Mouse (Mus musculus) macrophage (primary cell): Measurements from ENCODE around the gene Scimp. TPM values are rescaled to one million over a fixed set of nuclear protein-coding genes. Genes with fewer than 3 reads are reported as not detected.

ENCODE experiments used
- H3K27ac ChIP-seq: fragments of 350-480 bp; formaldehyde crosslinking; 2 replicates; pipeline ENCODE4 v1.9.0; 2021
- H3K36me3 ChIP-seq: fragments of 350-480 bp; formaldehyde crosslinking; 2 replicates; pipeline ENCODE4 v1.9.0; 2021; ENCODE audit errors: inconsistent target
- H3K4me3 ChIP-seq: fragments of 350-480 bp; formaldehyde crosslinking; 2 replicates; pipeline ENCODE4 v1.9.0; 2021; ENCODE audit errors: inconsistent target
- H3K79me2 ChIP-seq: fragments of 350-480 bp; formaldehyde crosslinking; 2 replicates; pipeline ENCODE4 v1.9.0; 2021; ENCODE audit errors: inconsistent target
- WGBS: methylation state at CpG from one replicate; pipeline ENCODE4 v1.1.7; 2026; ENCODE audit warnings: inconsistent platforms; ENCODE audit not compliant: missing documents; 5-methylcytosine and 5-hydroxymethylcytosine counted together
- polyA plus RNA-seq: library from polyadenylated mRNA; stranded (reverse); fragments of 250-400 nt; gene quantifications from 3 replicates; pipeline ENCODE4 v1.2.4, GENCODE M21; 2018; ENCODE audit warnings: inconsistent platforms

Scimp gene
- polyA plus RNA-seq, 1 experiment from 2014 or later, result 1.2 TPM

DNA sequence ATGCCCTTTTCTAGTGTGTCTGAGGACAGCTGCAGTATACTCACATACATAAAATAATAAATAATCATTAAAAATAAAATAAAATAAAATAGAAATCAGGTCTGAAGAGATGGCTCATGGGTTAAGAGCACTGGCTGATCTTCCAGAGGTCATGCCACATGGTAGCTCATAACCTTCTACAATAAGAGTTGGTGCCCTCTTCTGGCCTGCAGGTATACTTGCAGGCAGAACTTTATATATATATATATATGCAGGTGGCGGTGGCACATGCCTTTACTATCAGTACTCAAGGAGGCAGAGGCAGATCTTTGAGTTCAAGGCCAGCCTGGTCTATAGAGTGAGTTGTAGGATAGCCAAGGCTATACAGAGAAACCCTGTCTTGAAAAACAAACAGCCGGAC, 13.8 kb upstream of the Scimp start:
- 100% methylated on average over 1 of the region's 2 CpGs for WGBS
- H3K4me3 ChIP-seq, result no peak overlapping the region
- H3K27ac ChIP-seq, result no peak overlapping the region

DNA sequence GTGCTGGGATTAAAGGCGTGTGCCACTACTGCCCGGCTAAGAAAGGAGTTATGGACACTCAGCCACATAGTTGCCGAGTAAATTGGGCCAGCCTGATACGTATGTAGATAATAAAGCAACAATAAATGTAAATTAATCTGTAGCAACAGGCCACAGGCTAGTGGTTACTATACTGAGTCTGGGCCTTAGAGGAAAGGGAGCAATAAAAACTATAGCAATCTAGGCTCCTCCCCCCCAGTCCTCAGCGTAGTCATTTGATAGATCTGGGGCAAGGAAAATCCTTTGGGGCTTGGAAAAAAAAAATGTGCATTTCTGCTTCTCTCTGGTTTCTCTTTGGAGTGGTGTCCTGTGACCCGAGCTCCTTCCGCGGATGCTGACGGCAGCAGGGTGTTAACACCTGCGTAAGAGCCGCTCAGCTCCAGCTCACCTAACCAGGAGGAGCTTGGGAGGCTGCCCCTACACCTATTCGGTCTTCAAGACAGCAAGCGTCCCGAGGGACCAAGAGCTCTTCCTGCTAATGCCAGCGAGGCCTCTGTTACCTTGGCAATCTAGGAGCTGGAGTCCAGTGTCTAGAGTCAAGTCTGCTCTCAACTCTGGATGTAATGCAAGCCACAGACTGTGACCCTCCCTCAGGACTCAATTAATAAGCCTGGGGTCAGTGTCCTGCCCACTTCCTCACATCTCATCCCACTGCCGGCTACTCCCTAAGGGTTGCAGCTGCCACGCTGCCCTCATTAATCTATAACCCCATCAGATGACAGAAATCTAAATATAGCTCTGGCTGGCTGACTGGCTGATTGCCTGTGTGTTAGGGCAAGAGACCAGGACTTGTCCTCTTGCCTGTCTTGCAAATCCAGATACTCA, 9.6 kb upstream of the Scimp start:
- WGBS, result 81% methylated on average over 17 of the region's 17 CpGs
- H3K4me3 ChIP-seq, result no peak overlapping the region
- H3K79me2 ChIP-seq, result no peaks in the 10 kb centered on the region
- no peaks in the 10 kb centered on the region for H3K36me3 ChIP-seq
- H3K27ac ChIP-seq, result no peak overlapping the region

More for the DNA sequence above, 13.8 kb upstream of the Scimp start:
- no peaks in the 10 kb centered on the region for H3K36me3 ChIP-seq
- no peaks in the 10 kb centered on the region for H3K79me2 ChIP-seq

DNA sequence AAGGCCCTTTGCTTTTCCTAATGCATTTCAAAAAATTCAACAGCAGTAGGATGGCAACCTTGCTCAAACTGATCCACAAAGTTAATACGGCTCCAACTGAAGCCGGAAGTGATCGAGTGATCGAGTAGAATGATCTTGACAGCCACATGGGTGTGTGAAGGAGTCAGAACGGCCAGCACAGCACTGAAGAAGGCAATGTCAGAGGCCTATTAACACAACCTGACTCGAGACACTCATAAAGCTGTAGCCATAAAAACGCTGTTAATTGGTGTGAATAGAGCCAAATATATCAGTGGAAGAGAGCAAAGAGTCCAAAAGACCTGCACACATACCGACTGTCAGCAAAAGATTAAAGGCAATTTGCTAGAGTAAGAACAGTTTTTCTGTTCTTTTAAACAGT, 7.7 kb upstream of the Scimp start:
- H3K27ac ChIP-seq, result no peak overlapping the region
- 90% methylated on average over 8 of the region's 8 CpGs for WGBS
- H3K4me3 ChIP-seq, result no peak overlapping the region
- no peaks in the 10 kb centered on the region for H3K79me2 ChIP-seq
- H3K36me3 ChIP-seq, result no peaks in the 10 kb centered on the region

DNA sequence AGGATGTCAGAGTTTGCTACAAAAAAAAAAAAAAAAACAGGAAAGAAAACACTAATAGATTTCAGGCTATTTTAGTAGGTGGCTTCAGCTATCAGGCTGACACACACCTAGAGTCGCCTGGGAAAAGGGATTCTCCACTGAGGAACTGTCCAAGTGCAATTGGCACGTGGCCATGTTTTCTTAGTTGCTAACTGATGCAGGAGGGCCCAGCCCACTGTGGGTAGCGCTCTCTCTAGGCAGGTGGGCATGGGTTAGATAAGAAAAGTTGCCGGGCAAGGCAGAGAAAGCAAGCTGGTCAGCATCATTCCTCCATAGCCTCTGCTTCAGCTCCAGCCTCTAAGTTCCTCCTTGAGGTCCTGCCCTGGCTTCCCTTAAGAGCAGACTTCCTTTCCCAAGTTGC, 4.4 kb upstream of the Scimp start:
- no peak overlapping the region for H3K4me3 ChIP-seq
- H3K79me2 ChIP-seq, result no peaks in the 10 kb centered on the region
- H3K27ac ChIP-seq, result no peak overlapping the region
- 84% methylated on average over 4 of the region's 4 CpGs for WGBS
- H3K36me3 ChIP-seq, result no peaks in the 10 kb centered on the region

DNA sequence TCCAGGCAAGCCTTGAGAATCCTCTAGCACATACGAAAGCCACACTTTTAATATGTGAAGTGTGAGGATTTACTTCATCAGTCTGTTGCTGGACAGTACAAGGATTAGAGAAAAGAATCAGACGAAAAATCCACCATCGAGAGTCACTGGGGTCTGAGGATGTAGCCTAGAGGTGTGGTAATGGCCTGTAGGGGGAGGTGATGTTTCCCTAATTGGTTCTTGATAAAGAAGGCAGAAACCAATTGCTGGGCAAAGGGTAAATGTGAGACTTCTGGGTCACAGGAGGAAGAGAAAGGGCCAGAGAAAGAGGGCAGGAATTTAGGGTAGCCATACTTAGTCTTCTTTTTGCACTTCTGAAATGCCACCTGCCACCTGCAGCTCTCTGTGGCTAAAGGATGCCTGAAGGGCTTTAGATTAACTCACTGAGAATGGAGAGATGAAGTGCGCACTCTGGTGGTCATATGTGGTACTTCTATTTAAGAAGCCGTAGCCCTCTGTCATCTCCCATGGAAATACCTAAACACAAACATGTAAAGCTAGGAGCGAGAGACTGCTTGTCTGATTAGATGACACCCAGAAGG, 3.2 kb upstream of the Scimp start:
- 19% methylated on average over 6 of the region's 6 CpGs for WGBS
- Histone ChIP-seq H3K79me2 (no peaks in the 10 kb centered on the region), H3K4me3 (no peak overlapping the region), H3K36me3 (no peaks in the 10 kb centered on the region), H3K27ac (no peak overlapping the region)

DNA sequence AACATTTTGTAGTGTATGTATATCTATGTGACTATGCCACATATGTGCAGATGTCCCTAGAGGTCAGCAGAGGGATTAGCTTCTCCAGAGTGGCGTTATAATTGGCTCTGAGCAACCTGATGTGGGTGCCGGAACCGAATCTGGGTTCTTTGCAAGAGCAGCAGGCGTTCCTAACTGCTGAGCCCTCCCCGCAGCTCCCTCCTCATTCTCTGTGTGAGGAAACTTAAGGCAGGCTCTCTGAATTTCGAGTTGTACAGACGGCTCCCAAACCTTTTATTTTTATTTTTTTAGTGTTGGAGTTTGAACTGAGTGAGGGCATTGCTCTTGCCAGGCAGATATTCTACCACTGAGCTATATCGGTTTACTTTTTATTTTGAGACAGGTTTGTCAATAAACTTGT, 2.7 kb upstream of the Scimp start:
- Histone ChIP-seq H3K79me2 (no peaks in the 10 kb centered on the region), H3K36me3 (no peaks in the 10 kb centered on the region), H3K4me3 (no peak overlapping the region), H3K27ac (no peak overlapping the region)
- WGBS, result 96% methylated on average over 8 of the region's 8 CpGs

DNA sequence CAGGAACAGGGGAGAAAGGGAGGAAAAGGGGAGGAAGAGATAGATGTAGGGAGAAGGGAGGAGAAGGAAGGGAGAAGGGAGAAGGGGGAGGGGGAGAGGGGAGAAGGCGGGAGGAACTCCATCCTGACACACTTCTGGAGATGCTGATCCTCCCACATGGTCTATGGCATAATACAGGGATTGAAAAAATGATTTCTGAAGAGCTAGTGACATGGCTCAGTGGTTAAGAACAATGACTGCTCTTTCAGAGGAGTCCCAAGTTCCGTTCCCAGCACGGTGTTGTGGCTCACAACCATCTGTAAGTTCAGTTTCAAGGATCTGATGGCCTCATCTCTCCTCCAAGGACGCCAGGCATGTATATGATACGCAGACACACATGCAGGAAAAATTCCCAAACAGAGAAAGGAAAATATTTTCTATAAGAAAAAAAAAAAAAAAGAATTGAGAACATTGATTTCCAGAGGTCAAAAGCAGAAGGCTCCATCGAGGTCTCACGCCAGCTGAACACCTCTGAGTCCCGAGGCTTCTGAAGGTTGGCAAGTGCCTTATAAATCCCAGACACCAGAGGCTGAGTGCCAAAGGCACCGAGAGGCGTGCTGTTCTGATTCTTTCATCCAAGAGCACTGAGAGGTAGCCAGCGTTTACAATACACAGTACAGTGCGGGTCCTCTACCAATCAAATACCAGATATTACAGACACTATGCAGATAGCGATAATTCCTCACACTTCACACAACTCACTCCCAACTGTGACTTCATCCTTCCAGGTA, 730 bp downstream of the Scimp start:
- Histone ChIP-seq H3K79me2 (no peaks in the 10 kb centered on the region), H3K4me3 (no peak overlapping the region)
- 90% methylated on average over 13 of the region's 13 CpGs for WGBS

DNA sequence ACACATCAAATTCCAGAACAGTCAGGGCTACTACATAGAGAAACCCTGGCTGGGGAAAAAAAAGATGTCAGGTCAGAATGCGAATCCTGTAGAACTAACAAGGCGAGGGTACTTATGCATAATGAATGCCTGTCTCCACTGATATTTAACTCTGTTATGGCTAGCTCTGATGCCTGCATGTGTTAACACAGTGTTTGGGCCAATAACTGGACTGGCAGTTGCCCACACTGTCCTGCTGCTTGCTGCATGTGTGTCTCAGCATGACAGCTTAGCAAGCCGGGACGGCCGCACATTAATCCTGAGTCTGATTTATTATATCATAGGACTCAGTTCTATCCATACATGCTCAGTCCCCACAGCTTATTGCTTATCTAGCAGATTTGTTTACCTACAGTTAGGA, 1.3 kb downstream of the Scimp start:
- Histone ChIP-seq H3K27ac (no peak overlapping the region), H3K36me3 (no peaks in the 10 kb centered on the region), H3K4me3 (no peak overlapping the region), H3K79me2 (no peaks in the 10 kb centered on the region)
- WGBS, result 98% methylated on average over 5 of the region's 5 CpGs

More for the DNA sequence above, 730 bp downstream of the Scimp start:
- Histone ChIP-seq H3K27ac (no peak overlapping the region), H3K36me3 (no peaks in the 10 kb centered on the region)

DNA sequence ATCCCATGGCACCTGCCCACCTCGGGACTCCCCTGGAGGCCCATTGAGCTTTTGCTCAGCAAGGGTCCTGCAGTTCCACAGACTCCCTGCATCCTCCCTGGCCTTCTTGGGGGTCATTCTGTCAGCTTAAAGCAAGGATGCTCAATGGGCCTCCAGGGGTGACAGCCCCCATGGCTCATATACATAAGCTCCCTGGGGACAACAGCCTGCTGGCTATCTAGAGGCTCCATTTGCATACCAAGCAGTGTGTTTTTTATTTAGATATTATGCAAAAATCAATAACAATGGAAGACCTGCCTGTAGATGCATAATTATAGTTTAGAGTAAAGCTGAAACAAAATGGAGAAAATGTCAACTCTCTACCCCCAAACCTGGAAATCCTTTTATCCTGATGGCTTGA, 3.4 kb downstream of the Scimp start:
- no peak overlapping the region for H3K27ac ChIP-seq
- H3K36me3 ChIP-seq, result no peaks in the 10 kb centered on the region
- H3K4me3 ChIP-seq, result no peak overlapping the region
- no peaks in the 10 kb centered on the region for H3K79me2 ChIP-seq
- 80% methylated on average over 1 of the region's 1 CpGs for WGBS

DNA sequence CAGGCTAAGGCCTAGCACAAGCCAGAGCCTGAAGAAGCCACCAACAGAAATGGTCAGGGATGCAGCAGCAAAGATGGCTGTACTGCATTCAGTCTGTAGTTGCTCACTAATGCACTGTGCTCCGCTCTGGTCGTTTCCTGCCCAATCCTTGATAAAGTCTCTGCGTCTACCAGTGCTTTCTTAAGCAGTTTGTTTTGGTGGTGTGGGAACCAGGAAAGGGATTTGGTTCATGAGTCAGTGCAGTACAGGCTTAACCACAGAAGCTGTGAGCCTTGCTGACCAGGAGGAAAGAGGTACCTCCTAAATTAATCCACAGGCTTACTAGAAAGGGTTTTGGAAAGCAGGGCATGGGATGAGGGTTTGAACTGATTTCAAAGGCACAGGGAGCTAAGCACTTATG, 4.3 kb downstream of the Scimp start:
- no peaks in the 10 kb centered on the region for H3K36me3 ChIP-seq
- no peak overlapping the region for H3K27ac ChIP-seq
- H3K79me2 ChIP-seq, result no peaks in the 10 kb centered on the region
- 59% methylated on average over 3 of the region's 3 CpGs for whole genome bisulfite sequencing
- H3K4me3 ChIP-seq, result no peak overlapping the region

DNA sequence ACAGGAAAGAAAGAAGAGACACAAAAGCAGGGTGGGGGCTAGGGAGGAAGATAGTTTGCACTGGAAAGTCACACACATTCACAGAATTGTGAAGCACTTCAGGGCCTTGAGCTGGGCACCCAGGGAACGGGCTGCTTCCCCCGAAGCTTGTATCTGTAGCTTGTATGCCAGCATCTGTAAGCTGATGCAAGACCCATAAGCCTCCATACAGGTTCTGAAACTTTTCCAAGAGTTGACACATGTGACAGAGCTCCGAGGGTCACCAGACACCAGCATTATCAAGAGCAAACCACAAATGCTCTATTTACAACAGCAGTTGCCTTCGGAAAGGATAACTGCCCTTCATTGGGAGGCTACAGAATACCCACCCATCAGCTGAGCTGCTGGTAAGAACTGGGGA, 4.8 kb downstream of the Scimp start:
- Histone ChIP-seq H3K27ac (no peak overlapping the region), H3K36me3 (no peaks in the 10 kb centered on the region)
- WGBS, result 70% methylated on average over 3 of the region's 4 CpGs

DNA sequence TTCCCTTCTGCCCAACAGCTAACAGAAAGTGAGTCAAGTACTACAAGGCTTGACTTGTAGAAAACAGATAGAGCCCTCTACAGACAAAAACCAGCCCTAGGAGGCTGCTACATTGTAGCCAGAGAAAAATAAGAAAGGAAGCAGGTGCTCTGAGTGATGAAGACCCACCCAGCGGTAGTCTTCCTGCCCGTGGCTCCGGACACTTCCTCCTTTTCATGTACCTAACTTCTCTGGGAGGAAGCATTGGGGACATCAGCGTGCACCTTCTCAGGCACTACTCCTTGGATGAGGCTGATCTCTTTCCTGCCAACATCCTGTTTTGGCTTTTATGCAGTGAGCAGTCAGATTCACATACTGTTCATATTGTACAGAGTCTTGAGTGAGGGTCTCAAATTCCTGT, 5.7 kb downstream of the Scimp start:
- Histone ChIP-seq H3K79me2 (no peaks in the 10 kb centered on the region), H3K36me3 (no peaks in the 10 kb centered on the region), H3K4me3 (no peak overlapping the region), H3K27ac (no peak overlapping the region)
- WGBS, result 23% methylated on average over 4 of the region's 4 CpGs

More for the DNA sequence above, 4.8 kb downstream of the Scimp start:
- Histone ChIP-seq H3K4me3 (no peak overlapping the region), H3K79me2 (no peaks in the 10 kb centered on the region)

DNA sequence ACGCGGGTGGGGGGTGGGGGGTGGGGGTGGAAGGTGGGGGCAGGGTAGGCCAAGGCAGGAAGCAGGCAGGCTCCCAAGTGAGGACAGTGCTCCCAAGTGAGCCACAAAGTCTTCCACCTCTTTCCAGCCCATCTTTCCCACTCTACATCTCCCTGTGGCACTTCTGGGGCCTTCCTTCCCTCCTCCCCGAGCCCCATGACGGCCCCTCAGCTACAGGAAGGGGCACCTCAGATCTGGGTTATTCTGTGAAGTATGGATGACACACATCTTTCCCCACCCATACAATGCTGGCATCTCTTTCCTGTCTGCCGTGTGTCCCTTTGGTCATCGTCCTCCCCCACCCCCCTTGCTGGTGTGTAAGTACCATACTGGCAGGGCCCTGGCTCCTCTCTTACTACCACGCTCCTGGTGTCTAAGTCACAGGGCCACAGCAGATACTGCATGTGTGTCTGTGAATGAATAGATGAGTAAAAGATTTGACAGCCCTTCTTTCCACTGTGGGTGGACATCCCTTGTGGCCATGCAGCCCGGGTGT, 6.7 kb downstream of the Scimp start:
- Histone ChIP-seq H3K79me2 (no peaks in the 10 kb centered on the region), H3K4me3 (no peak overlapping the region), H3K36me3 (no peaks in the 10 kb centered on the region), H3K27ac (peak overlapping the region; percentile 81)
- 66% methylated on average over 6 of the region's 8 CpGs for WGBS

DNA sequence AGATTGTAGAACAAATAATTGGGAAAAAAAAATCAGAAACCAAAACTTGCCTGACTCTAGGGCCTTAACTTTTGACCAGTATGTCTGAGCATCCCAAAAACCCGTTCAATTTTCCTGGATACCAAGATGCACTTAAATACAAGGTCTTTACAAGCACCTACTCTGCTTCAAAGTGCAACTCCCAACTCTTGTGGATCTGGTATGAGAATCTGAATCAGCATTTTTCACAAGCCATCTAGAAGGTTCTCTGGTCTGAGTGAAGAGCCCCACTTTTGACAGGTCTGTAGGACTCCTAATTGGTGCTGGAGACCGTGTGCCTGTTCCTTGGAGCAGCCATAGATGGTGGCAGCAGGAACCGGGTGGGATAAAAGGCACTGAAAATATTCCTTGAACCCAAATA, 8.0 kb downstream of the Scimp start:
- WGBS, result 80% methylated on average over 3 of the region's 3 CpGs
- no peaks in the 10 kb centered on the region for H3K79me2 ChIP-seq
- no peaks in the 10 kb centered on the region for H3K36me3 ChIP-seq
- H3K4me3 ChIP-seq, result no peak overlapping the region
- peak overlapping the region; percentile 81 for H3K27ac ChIP-seq
